Mouse (Mus musculus) kidney, adult 2 months (tissue): ENCODE measurements around the gene Gm20683.

Experiments used
- CTCF ChIP-seq: fragments of 200-500 bp; conservative IDR thresholded peaks from 2 replicates; pipeline ENCODE4 v1.5.1; 2011; ENCODE audit warnings: low read depth, mild to moderate bottlenecking, control low read depth, low read length, moderate library complexity, mixed read lengths; ENCODE audit not compliant: insufficient read depth, insufficient read length
- POLR2A ChIP-seq: fragments of 200-500 bp; IDR thresholded peaks from one replicate; pipeline ENCODE4 v1.6.1; 2011; ENCODE audit warnings: low read depth, low read length, control low read depth

DNA sequence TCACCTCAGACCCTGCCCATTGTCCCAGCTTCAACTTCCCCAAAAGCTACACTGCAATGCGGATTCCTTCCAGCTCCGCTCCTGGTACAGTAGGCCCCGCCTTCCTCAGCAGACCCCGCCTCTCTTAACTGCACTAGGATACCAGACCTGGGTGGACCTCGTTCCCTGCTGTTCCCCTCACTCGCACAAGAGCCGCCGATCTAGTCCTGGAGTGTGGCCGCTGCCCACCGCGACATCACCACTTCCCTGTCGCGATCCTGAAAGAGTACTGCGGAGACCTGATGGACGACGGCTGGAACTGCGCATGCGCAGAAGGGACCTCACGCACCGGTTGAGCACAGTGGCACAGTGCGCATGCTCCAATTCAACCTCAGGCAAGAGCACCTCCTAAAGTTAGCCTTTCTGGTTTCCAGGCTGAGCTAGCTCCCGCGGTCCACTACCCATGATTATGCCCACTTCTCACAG is 56.2 kb downstream of the Gm20683 start, which contains the start of gene Haghl:
- 0 out of 2 replicates have a peak, but pooled peaks have one; percentile 11 for TF ChIP-seq CTCF
- peak; percentile 41 for TF ChIP-seq POLR2A
